Mouse (Mus musculus) cerebellum, adult 2 months (tissue): ENCODE results near the gene Col13a1.

Experiments
- CTCF ChIP-seq: fragments of 200-500 bp; IDR thresholded peaks from 2 replicates; pipeline ENCODE4 v1.5.1; 2011; ENCODE audit warnings: low read depth, mild to moderate bottlenecking, control low read depth, low read length, moderate library complexity, borderline replicate concordance; ENCODE audit not compliant: insufficient read depth
- POLR2A ChIP-seq: fragments of 200-500 bp; IDR thresholded peaks from 2 replicates; pipeline ENCODE4 v1.6.1; 2011; ENCODE audit warnings: low read length, control low read depth, borderline replicate concordance; ENCODE audit not compliant: insufficient read depth

DNA sequence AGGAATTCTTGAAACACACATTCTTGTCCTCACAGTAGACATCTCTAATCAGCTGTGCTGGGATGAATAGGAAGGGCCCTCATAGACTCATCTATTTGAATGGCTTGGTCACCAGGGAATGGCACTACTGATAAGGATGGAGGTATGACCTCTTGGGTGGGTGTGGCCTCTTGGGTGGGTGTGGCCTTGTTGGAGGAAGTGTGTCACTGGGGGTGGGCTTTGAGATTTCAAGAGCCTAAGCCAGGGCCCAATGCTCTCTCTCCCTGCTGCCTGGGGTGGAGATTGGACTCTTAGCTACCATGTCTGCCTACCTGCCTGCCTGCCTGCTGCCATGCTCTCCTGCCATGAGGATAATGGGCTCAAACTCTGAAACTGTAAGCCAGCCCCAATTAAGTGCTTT is 53.2 kb downstream of the Col13a1 start:
- TF ChIP-seq CTCF: no peak
- no peak for TF ChIP-seq POLR2A
